Mouse (Mus musculus) kidney, adult 2 months (tissue): Measurements from ENCODE around the gene Akt2.

Source experiments
- CTCF ChIP-seq: fragments of 200-500 bp; conservative IDR thresholded peaks from 2 replicates; pipeline ENCODE4 v1.5.1; 2011; ENCODE audit warnings: low read depth, mild to moderate bottlenecking, control low read depth, low read length, moderate library complexity, mixed read lengths; ENCODE audit not compliant: insufficient read depth, insufficient read length
- POLR2A ChIP-seq: fragments of 200-500 bp; IDR thresholded peaks from one replicate; pipeline ENCODE4 v1.6.1; 2011; ENCODE audit warnings: low read depth, low read length, control low read depth

DNA sequence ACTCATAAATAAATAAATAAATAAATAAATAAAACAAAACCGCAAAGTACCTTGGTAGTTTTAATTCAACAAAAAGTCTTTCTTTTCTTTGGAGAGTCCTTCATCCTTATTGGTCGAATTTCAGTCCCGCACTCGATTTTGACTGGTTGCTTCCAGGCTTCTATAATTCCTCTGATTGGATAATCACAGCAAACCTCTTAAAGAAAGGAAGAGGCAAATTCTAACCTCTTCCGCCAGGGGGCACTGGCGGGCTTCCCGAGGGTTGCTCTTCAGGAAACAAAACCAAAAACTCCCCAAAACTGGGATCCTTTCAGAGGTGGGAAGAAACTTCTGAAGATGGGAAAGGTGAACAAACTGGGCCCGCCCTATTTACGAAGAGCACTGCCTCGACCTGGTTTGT is 59.6 kb downstream of the Akt2 start:
- TF ChIP-seq CTCF (peak; percentile 69), POLR2A (no peak)
